Mouse (Mus musculus): ENCODE data around the gene Prpf18. TPM values are rescaled to one million over a fixed set of nuclear protein-coding genes. Genes with fewer than 3 reads are reported as not detected.

Prpf18 gene
- total RNA-seq, 1 experiment from 2014 or later = 79.3 TPM

DNA sequence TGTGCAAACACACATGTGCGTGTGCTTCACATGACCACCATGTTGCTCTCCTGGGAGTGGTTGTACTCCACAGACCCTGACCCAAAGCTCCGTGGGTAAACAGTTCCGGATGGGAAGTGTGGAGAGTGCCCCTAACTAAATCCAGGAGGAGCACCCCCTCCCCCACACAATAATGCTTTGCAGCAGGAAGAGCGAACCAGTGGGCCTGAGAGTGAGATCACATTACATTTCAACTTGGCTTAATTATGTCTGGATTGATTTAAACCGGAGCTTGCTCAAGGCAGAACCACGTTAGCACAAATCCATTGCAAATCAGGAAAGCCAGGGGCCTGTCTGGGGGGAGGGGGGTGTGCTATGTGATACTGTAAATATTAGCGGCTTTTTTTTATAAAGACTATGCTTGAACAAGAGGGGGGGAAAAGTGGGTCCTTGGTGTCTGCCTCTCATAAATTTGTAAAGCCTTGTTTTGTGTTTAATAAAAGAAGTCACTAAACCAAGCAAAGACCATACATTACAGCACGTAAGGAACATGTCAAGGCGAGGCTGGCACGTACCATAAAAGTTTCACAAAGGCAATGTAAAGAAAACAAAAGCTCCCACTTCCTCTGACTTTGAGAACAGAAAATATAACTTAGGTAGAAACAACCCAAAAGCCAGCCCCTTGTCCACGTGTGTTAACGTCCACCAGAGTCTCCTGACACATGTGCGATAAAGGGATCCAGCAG lies 64.1 kb downstream of the Prpf18 start:
- no peak for ATAC-seq (replicated peaks in 1 of 2; ENCODE audit: insufficient read depth in 1 of 2, low FRiP score in 2 of 2, low TSS enrichment in 1 of 2, low read depth in 1 of 2, poor library complexity in 2 of 2, severe bottlenecking in 2 of 2)

- no peak for ATAC-seq (replicated peaks in 1 of 2; ENCODE audit: insufficient read depth in 1 of 2, low FRiP score in 2 of 2, low TSS enrichment in 1 of 2, low read depth in 1 of 2, poor library complexity in 2 of 2, severe bottlenecking in 2 of 2)
Measured at GRCm38 (mm10) chr2:4586245-4586644, 65.7 kb downstream of the Prpf18 start.

GRCm38 (mm10) chr2:4584252-4584651 lies 67.7 kb downstream of the Prpf18 start:
- no peak for ATAC-seq (replicated peaks in 1 of 2; ENCODE audit: insufficient read depth in 1 of 2, low FRiP score in 2 of 2, low TSS enrichment in 1 of 2, low read depth in 1 of 2, poor library complexity in 2 of 2, severe bottlenecking in 2 of 2)

GRCm38 (mm10) chr2:4582930-4583329 lies 69.0 kb downstream of the Prpf18 start:
- ATAC-seq (replicated peaks in 1 of 2; ENCODE audit: insufficient read depth in 1 of 2, low FRiP score in 2 of 2, low TSS enrichment in 1 of 2, low read depth in 1 of 2, poor library complexity in 2 of 2, severe bottlenecking in 2 of 2) = no peak

- peak; percentile 81 to 89 for ATAC-seq (replicated peaks in 1 of 2; ENCODE audit: insufficient read depth in 1 of 2, low FRiP score in 2 of 2, low TSS enrichment in 1 of 2, low read depth in 1 of 2, poor library complexity in 2 of 2, severe bottlenecking in 2 of 2)
Measured at GRCm38 (mm10) chr2:4580666-4581065, 71.2 kb downstream of the Prpf18 start.

- no peak for ATAC-seq (replicated peaks in 1 of 2; ENCODE audit: insufficient read depth in 1 of 2, low FRiP score in 2 of 2, low TSS enrichment in 1 of 2, low read depth in 1 of 2, poor library complexity in 2 of 2, severe bottlenecking in 2 of 2)
Measured at GRCm38 (mm10) chr2:4579357-4580068, 72.4 kb downstream of the Prpf18 start.

- no peak for ATAC-seq (replicated peaks in 1 of 2; ENCODE audit: insufficient read depth in 1 of 2, low FRiP score in 2 of 2, low TSS enrichment in 1 of 2, low read depth in 1 of 2, poor library complexity in 2 of 2, severe bottlenecking in 2 of 2)
Measured at GRCm38 (mm10) chr2:4578291-4578690, 73.6 kb downstream of the Prpf18 start.

DNA sequence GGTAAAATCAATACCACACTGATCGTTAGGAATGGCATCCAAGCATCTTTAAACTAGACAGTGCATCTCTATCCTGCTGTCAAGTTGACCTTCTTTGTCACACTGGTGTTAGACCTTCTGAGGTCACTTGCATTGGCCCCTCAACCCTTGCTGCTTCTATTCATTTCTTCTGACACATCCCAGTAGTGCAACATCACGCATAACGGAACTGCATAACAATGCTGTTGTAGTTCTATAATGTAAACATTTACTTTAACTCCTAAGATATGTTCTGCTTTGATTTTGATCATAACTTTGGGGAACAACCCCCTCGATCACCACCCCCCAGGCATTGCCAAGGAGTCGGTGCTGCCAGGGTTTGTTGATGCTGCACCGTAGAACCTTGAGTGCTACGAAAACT lies 75.9 kb downstream of the Prpf18 start:
- no peak for ATAC-seq (replicated peaks in 1 of 2; ENCODE audit: insufficient read depth in 1 of 2, low FRiP score in 2 of 2, low TSS enrichment in 1 of 2, low read depth in 1 of 2, poor library complexity in 2 of 2, severe bottlenecking in 2 of 2)

DNA sequence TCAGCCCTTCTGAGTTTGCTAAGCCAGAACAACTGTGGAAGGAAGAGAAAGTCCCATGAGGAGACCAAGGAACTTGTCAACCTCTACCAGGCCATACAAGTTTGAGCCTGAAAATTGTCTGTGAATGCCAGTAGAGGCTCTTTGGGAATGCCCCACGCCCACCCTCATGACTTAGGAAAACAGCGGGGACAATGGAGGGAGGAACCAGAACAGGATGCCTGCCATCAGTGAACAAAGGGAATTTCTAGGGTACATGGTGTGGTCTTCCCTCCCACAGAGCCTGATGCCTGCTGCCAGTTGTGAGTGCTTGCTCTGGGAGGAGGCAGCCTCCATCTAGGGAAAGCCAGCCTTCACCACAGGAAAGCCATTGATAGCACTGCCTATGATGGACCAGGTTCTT lies 76.8 kb downstream of the Prpf18 start:
- no peak for ATAC-seq (replicated peaks in 1 of 2; ENCODE audit: insufficient read depth in 1 of 2, low FRiP score in 2 of 2, low TSS enrichment in 1 of 2, low read depth in 1 of 2, poor library complexity in 2 of 2, severe bottlenecking in 2 of 2)

- no peak for ATAC-seq (replicated peaks in 1 of 2; ENCODE audit: insufficient read depth in 1 of 2, low FRiP score in 2 of 2, low TSS enrichment in 1 of 2, low read depth in 1 of 2, poor library complexity in 2 of 2, severe bottlenecking in 2 of 2)
Measured at GRCm38 (mm10) chr2:4574251-4574650, 77.7 kb downstream of the Prpf18 start.

- ATAC-seq (replicated peaks in 1 of 2; ENCODE audit: insufficient read depth in 1 of 2, low FRiP score in 2 of 2, low TSS enrichment in 1 of 2, low read depth in 1 of 2, poor library complexity in 2 of 2, severe bottlenecking in 2 of 2) = no peak
Measured at GRCm38 (mm10) chr2:4573386-4573785, 78.5 kb downstream of the Prpf18 start.

GRCm38 (mm10) chr2:4572498-4573263 lies 79.2 kb downstream of the Prpf18 start:
- ATAC-seq (replicated peaks in 1 of 2; ENCODE audit: insufficient read depth in 1 of 2, low FRiP score in 2 of 2, low TSS enrichment in 1 of 2, low read depth in 1 of 2, poor library complexity in 2 of 2, severe bottlenecking in 2 of 2) = no peak

Other genes starting within 250 kb of the Prpf18 start
- 2.6 and 3.9 TPM in 2 replicates for gene Bend7, start 65.7 kb upstream of the Prpf18 start, total RNA-seq (2017)
- 46.9 and 49.6 TPM in 2 replicates for gene Sephs1, start 229.5 kb upstream of the Prpf18 start, total RNA-seq (2017)